Mouse (Mus musculus): ENCODE data around the gene Glrb.
A peak's percentile ranks its signal among the peaks of the same experiment; 100 is the strongest.

The Glrb gene

DNA sequence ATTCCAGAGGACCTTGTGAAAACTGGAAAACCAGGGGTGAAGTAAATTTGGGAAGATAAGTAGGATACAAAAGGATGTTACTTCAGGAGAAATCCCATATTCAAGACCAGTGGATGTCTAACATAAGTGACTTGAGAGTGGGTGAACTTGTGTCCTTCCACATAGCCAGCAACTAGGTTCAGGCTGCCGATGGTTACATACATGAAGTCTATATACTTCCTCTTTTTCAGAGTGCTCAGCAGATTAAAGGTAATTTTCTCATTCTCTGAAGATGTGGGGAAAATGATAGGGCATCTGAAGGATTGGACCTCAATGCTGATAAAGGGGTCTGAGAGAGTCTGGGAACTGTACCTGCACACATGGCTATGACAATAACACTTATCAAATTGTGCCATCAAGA, 89.5 kb downstream of the Glrb start:
- DNase-seq (ENCODE audit: low spot score in 2 of 2): no peak

GRCm38 (mm10) chr3:80818619-80819018, 94.8 kb downstream of the Glrb start:
- no peak for DNase-seq (ENCODE audit: low spot score in 2 of 2)

DNA sequence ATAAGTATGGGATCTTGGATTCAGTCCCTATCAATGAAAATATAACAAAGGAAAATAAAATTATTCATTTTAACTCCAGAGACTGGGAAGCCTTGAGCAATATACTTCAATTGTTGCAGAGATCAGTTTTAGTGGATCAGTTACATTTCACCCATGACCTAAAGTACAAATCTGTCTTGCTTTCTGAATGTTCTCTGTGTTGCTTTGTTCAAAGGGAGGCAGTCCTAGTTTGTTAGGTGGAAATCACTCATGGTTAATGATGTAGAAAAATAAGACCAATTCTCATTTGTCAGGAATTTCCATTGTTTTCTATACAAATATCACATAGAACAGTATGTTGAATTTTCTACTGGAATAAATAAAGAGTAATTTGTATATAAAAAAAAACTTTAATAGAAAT, 99.7 kb downstream of the Glrb start:
- DNase-seq (ENCODE audit: low spot score in 2 of 2): no peak

- no peak for DNase-seq (ENCODE audit: low spot score in 2 of 2)
Measured at GRCm38 (mm10) chr3:80812237-80812636, 101.2 kb downstream of the Glrb start.

DNA sequence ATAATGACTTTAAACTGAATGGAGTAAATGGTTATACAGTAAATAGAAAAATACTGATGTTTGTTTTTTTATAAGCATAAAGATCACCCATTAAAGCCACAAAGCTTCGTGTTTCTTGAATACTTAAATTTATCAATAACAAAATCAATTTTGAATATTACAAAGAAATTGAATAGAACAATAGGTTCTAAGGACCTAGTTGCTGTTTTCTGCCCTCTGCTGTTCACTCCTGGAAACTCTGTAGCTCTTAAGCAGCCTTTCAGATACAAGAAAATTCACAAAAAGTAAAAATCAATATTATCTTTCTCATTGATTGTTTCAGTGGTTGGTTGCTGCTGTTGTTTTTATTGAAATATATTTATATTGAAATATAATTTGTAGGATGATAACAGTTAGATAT, 108.1 kb downstream of the Glrb start:
- DNase-seq (ENCODE audit: low spot score in 2 of 2): no peak

DNA sequence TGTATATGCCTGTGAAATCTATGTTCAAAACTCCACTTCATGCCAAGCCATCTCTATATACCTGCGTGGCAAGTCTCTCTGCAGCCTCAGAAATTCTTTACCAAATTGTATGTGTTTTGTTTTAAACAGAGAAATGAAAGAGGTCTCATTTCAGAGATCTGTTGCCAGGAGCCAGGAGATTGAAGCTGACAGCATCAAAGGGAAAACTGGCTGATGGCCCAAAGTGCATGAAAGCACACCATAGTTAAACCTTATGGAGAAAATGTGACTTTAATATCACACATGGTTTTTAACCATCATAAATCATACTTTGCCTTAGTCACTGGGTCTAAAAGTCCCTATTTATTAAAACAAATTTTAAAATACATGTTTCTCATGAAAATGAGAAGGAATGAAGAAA, 109.6 kb downstream of the Glrb start:
- no peak for DNase-seq (ENCODE audit: low spot score in 2 of 2)

- no peak for DNase-seq (ENCODE audit: low spot score in 2 of 2)
Measured at GRCm38 (mm10) chr3:80803211-80803610, 110.2 kb downstream of the Glrb start.

DNA sequence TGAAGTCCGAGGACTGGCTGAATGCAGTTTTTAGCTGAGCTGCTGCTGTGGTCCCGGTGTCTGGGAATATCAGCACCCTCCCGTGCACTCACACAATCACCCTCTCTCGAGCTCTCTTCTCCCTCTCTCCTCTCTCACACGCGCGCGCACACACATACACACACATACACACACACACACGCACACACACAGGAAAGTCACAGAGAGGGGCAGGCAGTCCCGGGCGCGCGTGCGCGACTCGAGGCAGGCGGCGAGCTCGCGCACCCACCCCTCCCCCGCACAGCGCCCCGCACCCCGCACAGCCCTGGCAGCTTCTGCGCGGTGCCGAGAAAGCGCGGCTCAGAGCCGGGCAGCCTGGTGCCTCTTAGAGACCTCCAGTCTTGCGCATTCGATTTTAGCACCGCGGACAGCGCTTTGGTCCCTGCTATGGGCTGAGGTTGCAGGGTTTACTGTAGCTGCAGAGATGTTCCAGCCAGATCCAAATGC, 110.8 kb downstream of the Glrb start, which contains the start of gene Gria2:
TSS of gene Gria2 (minus strand) at position 240 of the 486 bp plus-strand sequence.
- DNase-seq (ENCODE audit: low spot score in 2 of 2): peak; percentile 3 to 52

GRCm38 (mm10) chr3:80801827-80802310, 111.6 kb downstream of the Glrb start:
- no peak for DNase-seq (ENCODE audit: low spot score in 2 of 2)

DNA sequence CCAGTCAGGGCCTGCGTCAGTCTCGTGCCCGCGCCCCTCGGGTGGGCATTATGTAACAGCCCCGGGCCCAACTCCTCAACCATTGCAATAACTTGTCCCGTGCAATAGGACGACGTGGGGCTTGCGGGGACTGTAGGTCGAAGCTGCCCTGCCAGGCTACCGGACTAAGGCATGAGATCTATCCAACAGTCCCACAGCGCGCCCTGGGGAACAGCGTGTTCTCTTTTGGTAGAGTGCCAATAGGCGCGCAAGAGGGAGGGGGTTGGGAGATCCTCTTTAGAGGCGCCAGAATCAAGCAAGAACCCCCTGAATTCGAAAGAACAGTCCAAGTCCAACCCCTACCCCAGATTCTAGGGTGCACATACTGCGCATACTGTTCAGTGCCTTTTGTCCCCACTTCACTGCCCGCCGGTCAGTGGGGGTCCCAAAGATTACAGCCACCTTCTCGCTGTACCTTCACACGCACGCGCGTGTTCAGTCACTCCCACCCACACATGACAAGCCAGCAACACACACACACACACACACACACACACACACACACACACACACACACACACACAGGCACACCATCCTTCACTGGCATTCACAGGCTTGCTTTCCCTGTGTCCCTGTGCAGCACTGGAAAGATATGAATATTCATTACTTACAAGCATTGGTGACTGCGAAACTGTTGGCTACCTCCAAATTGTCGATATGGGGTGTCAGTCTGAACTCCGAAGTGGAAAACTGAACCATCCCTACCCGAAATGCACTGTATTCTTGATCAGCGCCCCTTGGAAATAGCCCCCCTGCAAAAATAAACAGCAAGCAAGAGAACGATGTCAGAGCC, 112.2 kb downstream of the Glrb start:
- peak in 1 of 2 experiments; percentile 14 for DNase-seq (ENCODE audit: low spot score in 2 of 2)

- peak in 1 of 2 experiments; percentile 16 for DNase-seq (ENCODE audit: low spot score in 2 of 2)
Measured at GRCm38 (mm10) chr3:80800299-80800994, 113.0 kb downstream of the Glrb start.

- no peak for DNase-seq (ENCODE audit: low spot score in 2 of 2)
Measured at GRCm38 (mm10) chr3:80797935-80798334, 115.5 kb downstream of the Glrb start.

DNA sequence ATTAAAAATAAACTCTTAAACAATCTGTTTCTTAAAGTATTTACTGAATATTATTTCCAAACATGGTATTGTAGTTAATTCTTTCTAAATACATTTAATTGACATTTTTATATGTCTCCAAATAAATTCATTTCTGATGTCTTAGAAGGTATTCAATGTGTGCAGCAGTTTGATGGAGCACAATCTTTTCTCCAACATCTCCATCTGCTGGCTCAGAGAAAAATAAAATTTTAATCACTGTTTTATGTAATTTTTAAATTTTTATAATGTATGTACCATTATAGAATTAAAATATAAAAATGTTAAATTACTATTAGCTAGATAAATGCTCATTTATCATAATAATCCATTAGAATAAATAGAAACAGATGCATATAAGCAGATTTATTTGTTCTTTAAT, 116.7 kb downstream of the Glrb start:
- DNase-seq (ENCODE audit: low spot score in 2 of 2): no peak

DNA sequence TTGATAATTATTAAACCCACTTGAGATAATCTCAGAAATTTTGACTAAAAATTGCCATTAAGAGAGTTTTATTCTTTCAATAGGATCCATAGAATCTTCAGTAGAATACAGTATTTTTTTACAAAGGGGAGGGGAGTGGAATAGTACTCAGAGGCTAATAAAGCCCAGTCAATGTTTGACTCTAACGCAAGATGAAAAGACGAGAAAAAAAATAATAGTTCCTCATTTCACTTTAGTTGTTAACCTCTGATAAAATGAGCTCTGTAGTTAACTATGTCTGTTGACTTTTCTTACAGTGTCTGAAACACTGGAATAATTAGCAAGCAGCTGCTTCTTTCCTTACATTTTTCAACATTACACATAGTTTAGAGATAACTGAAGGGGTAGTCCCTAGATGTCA, 118.2 kb downstream of the Glrb start:
- no peak for DNase-seq (ENCODE audit: low spot score in 2 of 2)
